Mouse (Mus musculus) embryo, embryonic 11.5 days (tissue): ENCODE results near the gene Sf3a2.
A peak's percentile ranks its signal among the peaks of the same experiment; 100 is the strongest.
"Not testable (repeated sequence)": the region's sequence is repeated elsewhere in the genome, so short reads cannot be mapped to it uniquely, and the experiment has no call there.

ENCODE experiments used
- DNase-seq: peaks from one replicate; pipeline ENCODE4 v3.0.0-alpha.2; 2012; ENCODE audit warnings: low read depth, low spot score

The Sf3a2 gene

GRCm38 (mm10) chr10:80823847-80824643 is 26.0 kb downstream of the Sf3a2 start:
- DNase-seq = no peak

GRCm38 (mm10) chr10:80824827-80825226 is 26.8 kb downstream of the Sf3a2 start:
- no peak for DNase-seq

- peak; percentile 99 for DNase-seq
Measured at GRCm38 (mm10) chr10:80826151-80827062, 28.4 kb downstream of the Sf3a2 start, which contains the start of gene Oaz1. TSS of gene Oaz1 (plus strand) at chr10:80826656.

GRCm38 (mm10) chr10:80827063-80827869 is 29.3 kb downstream of the Sf3a2 start:
- no peak for DNase-seq

GRCm38 (mm10) chr10:80827870-80828420 is 29.9 kb downstream of the Sf3a2 start:
- no peak for DNase-seq

GRCm38 (mm10) chr10:80828587-80828986 is 30.6 kb downstream of the Sf3a2 start:
- DNase-seq = not testable (repeated sequence)

GRCm38 (mm10) chr10:80829359-80830278 is 31.6 kb downstream of the Sf3a2 start:
- no peak for DNase-seq

- DNase-seq = peak; percentile 67
Measured at GRCm38 (mm10) chr10:80831136-80831535, 33.1 kb downstream of the Sf3a2 start.

- no peak for DNase-seq
Measured at GRCm38 (mm10) chr10:80832818-80833217, 34.8 kb downstream of the Sf3a2 start.

- no peak for DNase-seq
Measured at GRCm38 (mm10) chr10:80835617-80836016, 37.6 kb downstream of the Sf3a2 start.

GRCm38 (mm10) chr10:80836949-80837379 is 39.0 kb downstream of the Sf3a2 start:
- DNase-seq = no peak

- DNase-seq = no peak
Measured at GRCm38 (mm10) chr10:80837827-80838226, 39.8 kb downstream of the Sf3a2 start.

GRCm38 (mm10) chr10:80838346-80838912 is 40.4 kb downstream of the Sf3a2 start:
- DNase-seq = no peak

- DNase-seq = no peak
Measured at GRCm38 (mm10) chr10:80839848-80840247, 41.9 kb downstream of the Sf3a2 start.

- no peak for DNase-seq
Measured at GRCm38 (mm10) chr10:80841685-80842084, 43.7 kb downstream of the Sf3a2 start.

- no peak for DNase-seq
Measured at GRCm38 (mm10) chr10:80842334-80842733, 44.3 kb downstream of the Sf3a2 start.

GRCm38 (mm10) chr10:80843087-80843930 is 45.3 kb downstream of the Sf3a2 start:
- DNase-seq = no peak

GRCm38 (mm10) chr10:80843931-80844547 is 46.0 kb downstream of the Sf3a2 start, which contains the start of gene Lingo3:
TSS of gene Lingo3 (minus strand) at chr10:80844039.
- DNase-seq = no peak
